Mouse (Mus musculus) adrenal gland, adult 18-20 months (tissue): ENCODE measurements around the gene Elfn1. TPM values are rescaled to one million over a fixed set of nuclear protein-coding genes. Genes with fewer than 3 reads are reported as not detected.

Experiments
- DNase-seq, 2 experiments: peaks; one replicate each; pipeline ENCODE4 v3.0.0; 2021 to 2022; ENCODE audit warnings: low spot score in 2 of 2
- long read RNA-seq, 2 experiments: library from polyadenylated mRNA; stranded (forward); transcript quantifications; one replicate each; pipeline ENCODE4 v2.0.0; 2021
- total RNA-seq, 2 experiments: library from RNA; stranded (reverse); gene quantifications; 1 replicate in 1 of 2; 2 replicates in 1 of 2; pipeline ENCODE4 v1.2.3; 2021

The Elfn1 gene
- 10 to 100 TPM in 1 of 2 experiments, under 1 TPM in 1; 0.10 to 19.6 TPM for total RNA-seq
- long read RNA-seq, experiment 1 = 0 reads
- long read RNA-seq, experiment 2 = 0 reads

DNA sequence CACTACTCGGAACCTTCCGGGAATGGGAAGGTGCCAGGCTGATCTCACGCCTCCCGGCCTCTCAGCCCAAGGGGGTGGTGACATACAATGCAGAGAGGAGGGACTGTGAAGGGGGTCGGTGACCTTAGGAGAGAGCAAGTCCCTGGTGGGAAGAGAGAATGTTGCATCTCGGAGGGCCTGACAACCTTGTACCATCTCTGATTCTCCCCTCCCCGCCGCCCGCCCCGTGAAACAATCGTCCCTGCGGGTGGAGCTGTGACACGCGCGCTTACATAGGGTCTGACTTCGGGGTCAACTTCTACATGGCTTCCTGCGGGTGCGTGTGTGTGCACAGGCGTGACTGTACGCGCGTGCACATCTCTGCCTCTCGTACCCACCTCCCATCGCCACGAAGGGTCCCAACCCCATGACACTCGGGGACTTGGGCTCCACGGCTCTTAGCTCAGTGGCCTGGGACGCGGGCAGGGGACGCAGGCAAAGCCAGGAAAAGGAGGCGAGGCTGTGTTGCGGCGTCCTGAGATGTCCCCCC lies at the start of gene Elfn1:
Gene Elfn1 (plus strand): TSS at position 230 of the 529 bp plus-strand sequence.
- DNase-seq = peak in 1 of 2 experiments; percentile 53

DNA sequence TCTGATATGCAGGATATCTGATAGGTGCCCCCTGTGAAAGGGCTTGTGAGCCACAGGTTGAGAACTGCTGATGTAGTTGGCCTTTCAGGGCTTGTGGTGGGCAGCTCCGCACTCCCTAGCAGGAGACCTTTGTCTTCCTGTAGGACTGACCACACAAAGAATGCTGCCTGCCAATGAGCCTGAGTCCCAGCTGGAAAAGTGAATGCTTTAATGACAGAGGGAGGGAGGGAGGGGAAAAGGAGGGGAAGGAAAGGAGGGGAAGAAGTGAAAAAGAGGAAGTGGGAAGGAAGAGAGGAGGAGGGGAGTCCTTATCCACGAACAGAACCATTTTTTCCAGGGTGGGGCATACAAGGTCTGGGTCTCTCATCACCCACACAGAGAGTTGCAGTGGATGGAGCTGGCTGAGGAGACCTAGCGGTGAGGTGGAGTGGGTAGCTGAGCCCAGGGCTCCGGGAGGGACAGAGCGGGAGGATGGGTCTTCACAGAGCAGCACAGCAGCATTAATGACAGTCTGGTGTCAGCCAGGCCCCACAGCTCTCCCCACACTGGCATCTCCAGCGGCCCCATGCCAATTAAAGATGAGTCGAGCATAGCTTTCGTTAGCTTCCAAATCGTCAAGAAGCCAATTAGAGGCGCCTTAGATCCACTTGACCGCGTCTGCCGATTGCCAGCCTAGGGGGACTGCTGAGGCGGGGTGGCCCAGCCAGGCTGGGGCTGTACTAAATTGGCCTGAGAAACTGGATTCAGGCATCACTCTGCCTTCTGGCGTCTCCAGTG lies 47.2 kb upstream of the Elfn1 start:
- no peak for DNase-seq

GRCm38 (mm10) chr5:139862759-139863158 lies 45.0 kb upstream of the Elfn1 start:
- DNase-seq = peak; percentile 49 to 59

- DNase-seq = no peak
Observed at GRCm38 (mm10) chr5:139870886-139871285, 36.9 kb upstream of the Elfn1 start.

DNA sequence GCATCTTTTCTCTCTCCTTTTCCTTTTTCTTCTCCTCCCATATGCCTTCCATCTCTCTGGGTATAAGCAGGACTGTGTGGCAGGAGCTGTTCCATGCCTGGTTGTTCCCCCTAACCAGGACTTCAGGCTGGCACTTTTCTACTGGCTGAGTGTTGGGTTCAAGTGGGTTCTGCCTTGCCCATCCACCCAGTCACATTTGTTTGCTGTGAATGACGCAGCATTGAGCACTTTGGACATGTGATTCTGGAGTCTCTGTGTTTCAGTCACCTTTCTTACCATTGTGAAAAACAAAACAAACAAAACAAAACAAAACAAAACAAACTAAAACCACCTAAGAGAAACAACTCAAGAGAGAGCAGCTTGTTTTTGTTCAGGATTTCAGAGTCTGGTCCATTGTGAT lies 36.2 kb upstream of the Elfn1 start:
- DNase-seq = no peak

GRCm38 (mm10) chr5:139877563-139877962 lies 30.2 kb upstream of the Elfn1 start:
- no peak for DNase-seq

GRCm38 (mm10) chr5:139879694-139880093 lies 28.0 kb upstream of the Elfn1 start:
- no peak for DNase-seq

DNA sequence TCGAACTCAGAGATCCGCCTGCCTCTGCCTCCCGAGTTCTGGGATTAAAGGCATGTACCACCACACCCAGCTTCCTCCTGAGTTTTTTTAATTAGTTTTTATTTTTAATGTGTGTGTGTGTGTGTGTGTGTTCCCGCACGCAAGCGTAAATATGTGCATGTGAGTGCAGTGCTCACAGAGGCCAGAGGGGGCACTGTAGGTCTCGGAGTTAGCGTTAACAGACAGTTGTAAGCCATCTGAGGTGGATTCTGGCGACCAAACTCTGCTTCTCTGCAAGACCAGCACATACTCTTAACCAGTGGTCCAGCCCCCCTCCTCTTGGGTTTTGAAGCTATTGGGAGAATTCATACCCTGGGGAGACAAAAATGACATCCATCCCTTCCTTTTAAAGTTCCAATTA lies 26.6 kb upstream of the Elfn1 start:
- no peak for DNase-seq

DNA sequence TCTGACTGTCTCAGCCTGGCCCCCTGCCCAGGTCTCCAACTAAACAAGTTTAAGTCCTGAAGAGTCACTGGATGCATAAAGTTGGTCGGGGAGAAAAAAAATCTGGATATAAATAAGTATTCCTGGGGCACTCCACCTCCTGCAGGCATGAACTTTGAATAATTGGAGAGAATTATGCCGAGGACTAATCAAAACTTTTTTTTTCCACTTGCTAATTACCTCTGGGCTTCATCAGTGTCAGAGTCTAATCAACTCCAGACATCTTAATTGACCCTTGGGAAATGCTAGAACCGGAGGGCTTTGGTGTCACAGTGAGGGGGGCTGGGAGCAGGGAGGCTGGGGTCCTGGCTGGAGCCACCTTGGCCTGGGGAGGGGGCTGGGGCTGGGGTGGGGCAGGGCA lies 19.1 kb upstream of the Elfn1 start:
- no peak for DNase-seq

GRCm38 (mm10) chr5:139889370-139889769 lies 18.4 kb upstream of the Elfn1 start:
- no peak for DNase-seq

- DNase-seq = no peak
Observed at GRCm38 (mm10) chr5:139892326-139892994, 15.3 kb upstream of the Elfn1 start.

- DNase-seq = no peak
Observed at GRCm38 (mm10) chr5:139892995-139893345, 14.8 kb upstream of the Elfn1 start.

DNA sequence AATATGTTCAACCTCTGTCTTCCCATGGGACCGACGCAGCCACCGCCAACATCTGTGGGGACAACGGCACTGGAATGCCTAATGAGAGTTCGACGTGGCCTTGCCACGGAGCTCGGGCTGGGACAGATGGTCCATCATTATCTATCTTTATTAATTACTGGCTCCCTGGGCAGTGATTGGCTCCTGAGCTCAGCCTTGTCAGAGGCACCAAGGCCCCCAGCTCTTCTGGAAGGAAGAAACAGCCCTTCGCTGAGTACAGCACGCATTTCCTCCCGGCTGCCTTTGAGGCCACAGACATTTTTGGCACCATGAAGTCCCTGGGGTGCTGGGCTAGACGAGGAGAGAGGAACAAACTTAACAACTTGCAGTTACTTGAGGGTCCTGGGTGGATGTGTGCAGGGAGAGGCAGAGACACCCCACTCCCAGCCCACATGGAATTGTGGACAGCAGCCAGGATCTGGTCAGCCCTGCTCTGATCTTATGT lies 13.7 kb upstream of the Elfn1 start:
- DNase-seq = no peak

GRCm38 (mm10) chr5:139899044-139899443 lies 8.7 kb upstream of the Elfn1 start:
- no peak for DNase-seq

- peak in 1 of 2 experiments; percentile 30 for DNase-seq
Observed at GRCm38 (mm10) chr5:139905121-139905520, 2.6 kb upstream of the Elfn1 start.

GRCm38 (mm10) chr5:139906507-139906906 lies 1.2 kb upstream of the Elfn1 start:
- DNase-seq = no peak

GRCm38 (mm10) chr5:139907241-139907640 lies 502 bp upstream of the Elfn1 start:
- DNase-seq = peak; percentile 35 to 45

GRCm38 (mm10) chr5:139908243-139908810 lies 584 bp downstream of the Elfn1 start:
- DNase-seq = peak; percentile 32 to 53

GRCm38 (mm10) chr5:139908811-139909627 lies 1.3 kb downstream of the Elfn1 start:
- peak; percentile 30 to 34 for DNase-seq

DNA sequence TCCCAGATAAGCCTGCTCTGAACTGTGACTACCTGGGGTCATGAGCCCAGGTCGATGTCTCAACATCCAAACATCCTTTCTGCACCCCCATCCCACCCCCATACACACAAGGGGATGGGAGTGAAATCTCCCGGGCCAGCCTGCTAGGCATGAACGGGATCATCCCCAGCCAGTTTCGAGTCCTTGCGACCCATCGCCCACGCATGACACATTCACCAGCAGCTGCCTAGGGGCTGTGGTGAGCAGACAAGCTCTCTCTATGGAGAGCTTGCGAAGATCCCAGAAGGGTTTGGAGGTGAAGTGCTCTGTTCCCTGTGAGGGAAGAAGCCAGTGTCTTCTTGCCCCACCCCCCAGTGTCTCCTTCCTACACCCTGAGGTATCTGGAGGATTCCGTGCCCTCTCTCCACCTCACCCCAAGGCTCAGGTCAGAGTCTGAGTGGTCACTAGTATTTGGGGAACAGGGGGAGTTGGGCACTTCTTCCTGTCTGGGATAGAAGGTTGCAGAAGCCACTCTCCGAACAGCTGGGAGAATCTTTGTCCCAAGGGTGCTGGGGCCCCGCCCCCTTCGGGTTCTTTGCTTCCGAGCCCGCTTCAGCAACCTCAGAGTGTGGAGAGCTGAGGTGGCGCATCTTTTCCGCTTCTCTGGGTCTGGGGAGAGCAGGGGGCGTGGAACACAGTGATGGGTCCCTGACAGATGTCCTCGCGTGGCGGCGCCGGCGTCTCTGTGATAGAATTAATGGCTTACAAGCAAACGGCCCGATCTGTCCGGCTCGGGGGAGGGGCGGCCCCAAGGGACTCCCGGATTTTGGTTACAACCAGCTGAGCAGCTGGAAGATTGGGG lies 2.2 kb downstream of the Elfn1 start:
- peak in 1 of 2 experiments; percentile 25 for DNase-seq
